Mouse (Mus musculus) intestine, embryonic 14.5 days (tissue): ENCODE data around the gene Morn1. TPM values are rescaled to one million over a fixed set of nuclear protein-coding genes. Genes with fewer than 3 reads are reported as not detected.

Experiments used
- ATAC-seq: fragments of 200-750 bp; cut with Nextera tagmentation; replicated peaks from 2 replicates; pipeline ENCODE4 v1.8.0; 2017; ENCODE audit warnings: low read depth, moderate number of reproducible peaks, moderate TSS enrichment, moderate library complexity; ENCODE audit not compliant: low FRiP score, low TSS enrichment
- DNase-seq: peaks from one replicate; pipeline ENCODE4 v3.0.0-alpha.2; 2018; ENCODE audit warnings: low spot score
- H3K27ac ChIP-seq: fragments of 300-500 bp; sonication (generic); 2 replicates; pipeline ENCODE4 v1.5.1; 2014; ENCODE audit warnings: low read depth, mild to moderate bottlenecking, control low read depth
- H3K27me3 ChIP-seq: fragments of 300-500 bp; sonication (generic); replicated peaks from 2 replicates; pipeline ENCODE4 v1.6.1; 2014; ENCODE audit warnings: low read length, control low read depth; ENCODE audit not compliant: control insufficient read depth, insufficient read depth
- H3K36me3 ChIP-seq: fragments of 300-500 bp; sonication (generic); 2 replicates; pipeline ENCODE4 v1.6.1; 2014; ENCODE audit warnings: low read length, control low read depth; ENCODE audit not compliant: control insufficient read depth, insufficient read depth
- H3K4me1 ChIP-seq: fragments of 300-500 bp; sonication (generic); replicated peaks from 2 replicates; pipeline ENCODE4 v1.6.1; 2014; ENCODE audit warnings: low read length, control low read depth, mixed read lengths; ENCODE audit not compliant: control insufficient read depth, insufficient read depth
- H3K4me2 ChIP-seq: fragments of 300-500 bp; sonication (generic); 2 replicates; pipeline ENCODE4 v1.6.1; 2014; ENCODE audit warnings: low read length
- H3K4me3 ChIP-seq: fragments of 300-500 bp; sonication (generic); 2 replicates; pipeline ENCODE4 v1.5.1; 2014; ENCODE audit warnings: low read depth, low read length, control low read depth, mixed read lengths
- H3K9ac ChIP-seq: fragments of 300-500 bp; sonication (generic); 2 replicates; pipeline ENCODE4 v1.6.1; 2014; ENCODE audit warnings: mild to moderate bottlenecking, low read length
- H3K9me3 ChIP-seq: fragments of 300-500 bp; sonication (generic); 2 replicates; pipeline ENCODE4 v1.6.1; 2016; ENCODE audit warnings: low read length, control low read depth; ENCODE audit not compliant: control insufficient read depth
- WGBS: fragments of 180-500 bp; shearing (Covaris S2); extraction: QIAGEN DNeasy Blood & Tissue Kit; methylation state at CpG from one replicate; pipeline ENCODE4 v1.1.7; 2014; 5-methylcytosine and 5-hydroxymethylcytosine counted together
- polyA plus RNA-seq: library from polyadenylated mRNA; unstranded; fragments of >200 nt; fragmentation: Nextera tagmentation; extraction: Ambion mirVana; gene quantifications from 2 replicates; pipeline ENCODE4 v1.2.1, GENCODE M21; 2014

Gene Morn1
- polyA plus RNA-seq, 1 experiment from 2014 or later, result 3.8 TPM

DNA sequence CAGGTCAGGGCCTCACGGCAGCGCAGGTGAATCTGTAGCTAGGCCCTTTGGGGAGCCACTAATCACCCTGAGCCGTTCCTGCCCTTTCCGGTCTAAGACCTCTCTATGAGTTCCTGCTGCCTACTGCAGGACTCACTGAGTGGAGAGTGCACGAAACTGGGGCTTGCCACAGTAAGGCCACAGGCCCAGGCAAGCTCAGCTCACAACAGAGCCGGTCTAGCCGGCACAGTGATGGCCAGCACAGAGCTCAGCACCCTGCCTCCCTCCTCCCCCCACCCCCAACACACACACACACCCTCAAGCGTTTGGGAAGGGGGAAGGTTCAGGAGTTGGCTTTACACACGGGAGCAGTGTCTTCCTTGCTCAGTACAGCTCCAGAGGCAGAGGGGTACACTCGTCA lies 28.1 kb upstream of the Morn1 start:
- ATAC-seq, result no peak
- Histone ChIP-seq H3K27ac (no peak overlapping the region), H3K4me3 (no peak overlapping the region)

GRCm38 (mm10) chr4:155063895-155064294 lies 22.5 kb upstream of the Morn1 start:
- no peaks in the 10 kb centered on the region for H3K27me3 ChIP-seq
- 0 out of 2 replicates have a peak overlapping the region, but pooled peaks have one; percentile 6 for H3K4me3 ChIP-seq
- no peaks in the 10 kb centered on the region for H3K9me3 ChIP-seq
- WGBS, result 38% methylated on average over 3 of the region's 3 CpGs
- peaks cover 8% of the 10 kb centered on the region for H3K36me3 ChIP-seq
- ATAC-seq (peak; percentile 73), DNase-seq (peak; percentile 75)
- peak overlapping the region; percentile 32 for H3K4me2 ChIP-seq
- H3K4me1 ChIP-seq, result peaks cover 11% of the 10 kb centered on the region
- H3K27ac ChIP-seq, result peak overlapping the region; percentile 84
- H3K9ac ChIP-seq, result no peak overlapping the region

More for the DNA sequence above, 28.1 kb upstream of the Morn1 start:
- Histone ChIP-seq H3K27me3 (no peaks in the 10 kb centered on the region), H3K9me3 (no peaks in the 10 kb centered on the region), H3K4me1 (0 out of 2 replicates have a peak, but pooled peaks cover 5% of the 10 kb centered on the region), H3K36me3 (no peaks in the 10 kb centered on the region), H3K4me2 (no peak overlapping the region), H3K9ac (no peak overlapping the region)
- DNase-seq, result no peak
- WGBS, result 39% methylated on average over 10 of the region's 10 CpGs

- 45% methylated on average over 2 of the region's 2 CpGs for WGBS
- H3K4me2 ChIP-seq, result peak overlapping the region; percentile 32; the same call in 1 of the 2 replicates
- no peak overlapping the region for H3K9ac ChIP-seq
- ATAC-seq (no peak), DNase-seq (peak; percentile 69)
- peaks cover 14% of the 10 kb centered on the region for H3K36me3 ChIP-seq
- no peak overlapping the region for H3K4me3 ChIP-seq
- H3K4me1 ChIP-seq, result peaks cover 11% of the 10 kb centered on the region
- peak overlapping the region; percentile 84 for H3K27ac ChIP-seq
- H3K27me3 ChIP-seq, result no peaks in the 10 kb centered on the region
- no peaks in the 10 kb centered on the region for H3K9me3 ChIP-seq
Observed at GRCm38 (mm10) chr4:155064474-155064873, 21.9 kb upstream of the Morn1 start.

- H3K36me3 ChIP-seq, result peaks cover 31% of the 10 kb centered on the region
- no peaks in the 10 kb centered on the region for H3K9me3 ChIP-seq
- peak overlapping the region; percentile 58 for H3K4me3 ChIP-seq
- H3K4me2 ChIP-seq, result peak overlapping the region; percentile 94
- peak overlapping the region; percentile 57 for H3K27ac ChIP-seq
- 5% methylated on average over 15 of the region's 15 CpGs for WGBS
- H3K4me1 ChIP-seq, result peaks cover 11% of the 10 kb centered on the region
- DNase-seq (peak; percentile 97), ATAC-seq (peak; percentile 26)
- H3K27me3 ChIP-seq, result no peaks in the 10 kb centered on the region
- H3K9ac ChIP-seq, result no peak overlapping the region
Observed at GRCm38 (mm10) chr4:155065970-155066833, 20.2 kb upstream of the Morn1 start.

- under 1% methylated on average over 48 of the region's 48 CpGs for WGBS
Observed at GRCm38 (mm10) chr4:155066834-155067522, 19.4 kb upstream of the Morn1 start, which contains the start of gene Pex10. TSS of gene Pex10 (plus strand) at chr4:155067016.

DNA sequence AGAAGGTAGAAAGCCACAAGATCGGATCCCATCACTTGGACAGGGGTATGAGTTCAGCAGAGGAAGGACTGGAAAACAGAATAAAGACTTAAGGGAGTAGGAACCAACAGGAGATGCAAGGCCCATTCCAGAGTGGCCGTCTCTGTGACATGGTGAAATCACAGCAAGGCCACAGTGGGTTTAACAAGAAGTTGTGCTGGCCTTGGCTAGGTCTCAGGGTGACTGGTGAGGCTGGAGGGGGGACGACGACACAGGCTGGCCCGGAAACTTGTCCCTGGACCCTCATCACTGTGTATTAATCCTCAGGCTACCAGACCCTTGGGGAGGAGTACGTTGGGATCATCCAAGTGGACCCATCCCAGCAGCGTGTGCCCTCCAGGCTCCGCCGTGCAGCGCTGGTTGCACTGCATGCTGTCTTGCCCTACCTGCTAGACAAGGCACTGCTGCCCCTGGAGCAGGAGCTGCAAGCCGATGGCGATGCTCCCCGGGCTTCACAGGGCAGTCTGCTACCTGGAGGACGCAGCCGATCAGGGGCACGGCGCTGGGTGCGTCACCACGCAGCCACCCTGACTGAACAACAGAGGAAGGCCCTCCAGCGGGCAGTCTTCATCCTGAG lies 17.9 kb upstream of the Morn1 start:
- peaks cover 53% of the 10 kb centered on the region for H3K36me3 ChIP-seq
- H3K9me3 ChIP-seq, result no peaks in the 10 kb centered on the region
- H3K4me2 ChIP-seq, result peak overlapping the region; percentile 94
- peaks cover 11% of the 10 kb centered on the region for H3K4me1 ChIP-seq
- H3K4me3 ChIP-seq, result 0 out of 2 replicates have a peak overlapping the region, but pooled peaks have one; percentile 58
- DNase-seq (no peak), ATAC-seq (no peak)
- no peak overlapping the region for H3K9ac ChIP-seq
- WGBS, result 90% methylated on average over 20 of the region's 20 CpGs
- no peak overlapping the region for H3K27ac ChIP-seq
- H3K27me3 ChIP-seq, result no peaks in the 10 kb centered on the region

More at GRCm38 (mm10) chr4:155066834-155067522, 19.4 kb upstream of the Morn1 start, which contains the start of gene Pex10:
- ATAC-seq, result peak; percentile 84
- peak within 1 kb of the TSS; percentile 94 for H3K4me2 ChIP-seq
- no peaks in the 10 kb centered on the region for H3K9me3 ChIP-seq
- peak; percentile 100 for DNase-seq
- H3K27ac ChIP-seq, result peak within 1 kb of the TSS; percentile 62
- peak within 1 kb of the TSS; percentile 58 for H3K4me3 ChIP-seq
- H3K27me3 ChIP-seq, result no peaks in the 10 kb centered on the region
- peaks cover 11% of the 10 kb centered on the region for H3K4me1 ChIP-seq
- peaks cover 39% of the 10 kb centered on the region for H3K36me3 ChIP-seq
- peak within 1 kb of the TSS; percentile 76 for H3K9ac ChIP-seq

DNA sequence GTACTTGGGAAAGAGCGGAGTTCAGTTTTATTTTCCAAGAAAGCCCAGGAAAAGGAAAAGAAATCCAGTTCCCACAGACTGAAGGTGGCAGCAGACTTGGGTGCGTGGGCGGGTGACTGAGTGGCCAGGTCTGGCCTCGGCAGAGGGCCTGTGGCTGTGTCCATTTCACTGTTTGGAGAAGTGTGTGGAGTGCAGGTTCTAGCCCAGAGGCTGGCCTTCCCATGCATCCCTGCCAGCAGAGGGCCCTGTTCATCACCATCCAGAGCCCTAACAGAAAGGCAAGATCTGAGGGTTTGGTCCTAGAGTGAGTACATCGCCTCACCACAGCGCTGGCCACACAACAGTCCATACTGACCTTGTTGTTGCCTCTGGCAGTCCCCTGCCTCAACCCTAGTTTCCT lies 17.2 kb upstream of the Morn1 start:
- no peak overlapping the region for H3K4me3 ChIP-seq
- H3K36me3 ChIP-seq, result peaks cover 60% of the 10 kb centered on the region
- 91% methylated on average over 6 of the region's 6 CpGs for WGBS
- H3K9ac ChIP-seq, result 0 out of 2 replicates have a peak overlapping the region, but pooled peaks have one; percentile 6
- H3K9me3 ChIP-seq, result no peaks in the 10 kb centered on the region
- ATAC-seq (no peak), DNase-seq (no peak)
- peaks cover 11% of the 10 kb centered on the region for H3K4me1 ChIP-seq
- H3K27ac ChIP-seq, result no peak overlapping the region
- no peak overlapping the region for H3K4me2 ChIP-seq
- no peaks in the 10 kb centered on the region for H3K27me3 ChIP-seq

DNA sequence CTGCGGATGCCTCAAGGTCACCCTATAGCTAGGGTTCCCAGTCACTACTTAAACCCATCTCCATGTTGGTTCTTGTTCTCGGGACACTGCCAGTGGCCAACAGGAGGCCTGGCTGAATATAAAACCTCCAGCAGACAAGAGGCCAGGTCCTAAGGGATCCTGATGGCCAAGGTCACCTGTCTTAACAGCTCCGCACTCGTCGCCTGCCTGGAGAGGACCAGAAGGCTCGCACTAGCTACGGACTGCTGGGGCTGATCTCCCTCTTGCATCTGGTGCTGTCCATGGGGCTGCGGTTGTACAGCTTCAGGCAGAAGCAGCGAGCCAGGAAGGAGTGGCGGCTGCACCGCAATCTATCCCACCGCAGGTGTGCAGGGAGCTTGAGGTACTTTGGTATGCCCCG lies 16.2 kb upstream of the Morn1 start:
- ATAC-seq, result no peak
- peaks cover 11% of the 10 kb centered on the region for H3K4me1 ChIP-seq
- H3K4me2 ChIP-seq, result no peak overlapping the region
- no peak overlapping the region for H3K4me3 ChIP-seq
- no peak overlapping the region for H3K9ac ChIP-seq
- 95% methylated on average over 13 of the region's 13 CpGs for WGBS
- no peak for DNase-seq
- no peak overlapping the region for H3K27ac ChIP-seq
- no peaks in the 10 kb centered on the region for H3K27me3 ChIP-seq
- peaks cover 70% of the 10 kb centered on the region for H3K36me3 ChIP-seq
- H3K9me3 ChIP-seq, result no peaks in the 10 kb centered on the region
